Mouse (Mus musculus) testis, postnatal 10 days (tissue): Measurements from ENCODE around the gene Coasy.
A peak's percentile ranks its signal among the peaks of the same experiment; 100 is the strongest.

Experiments
- DNase-seq: peaks from one replicate; pipeline ENCODE4 v3.0.0; 2021; ENCODE audit warnings: low spot score

Coasy gene

DNA sequence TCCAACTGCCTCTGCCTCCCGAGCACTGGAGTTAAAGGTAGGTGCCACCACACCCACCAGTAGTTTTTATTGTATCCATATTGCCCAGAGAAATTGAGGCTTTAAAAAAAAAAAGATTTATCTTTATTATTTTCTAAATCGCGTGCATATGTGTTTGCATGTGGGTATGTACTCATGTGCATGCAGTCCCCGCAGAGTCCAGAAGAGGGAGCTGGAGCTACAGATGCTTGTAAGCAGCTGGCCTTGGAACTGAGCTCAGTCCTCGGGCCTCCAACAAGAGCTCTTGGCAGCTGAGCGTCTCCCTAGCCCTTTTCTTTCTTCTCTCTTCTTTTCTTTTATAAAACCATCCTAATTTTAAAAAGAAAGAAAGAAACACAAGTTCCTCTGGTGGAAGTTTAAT lies 49.3 kb downstream of the Coasy start:
- DNase-seq = peak; percentile 70

DNA sequence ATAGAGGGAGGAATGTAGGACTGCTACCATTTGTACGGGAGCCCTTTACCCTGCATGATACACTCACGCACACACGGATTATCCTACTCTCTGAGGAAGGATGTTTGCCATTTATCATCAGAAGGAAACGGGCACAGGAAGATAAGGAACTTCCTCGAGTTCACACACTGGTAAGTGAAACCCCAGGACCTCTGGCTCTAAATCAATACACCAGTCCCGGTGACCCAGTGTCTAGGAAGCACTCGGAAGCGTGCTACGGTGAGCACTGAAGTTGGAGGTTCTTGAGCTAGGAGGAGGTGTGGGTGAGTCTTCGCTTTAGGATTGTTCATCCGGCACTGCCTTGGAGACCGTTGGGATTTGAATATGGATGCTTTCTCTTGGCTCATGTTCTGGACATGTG lies 50.7 kb downstream of the Coasy start:
- no peak for DNase-seq

DNA sequence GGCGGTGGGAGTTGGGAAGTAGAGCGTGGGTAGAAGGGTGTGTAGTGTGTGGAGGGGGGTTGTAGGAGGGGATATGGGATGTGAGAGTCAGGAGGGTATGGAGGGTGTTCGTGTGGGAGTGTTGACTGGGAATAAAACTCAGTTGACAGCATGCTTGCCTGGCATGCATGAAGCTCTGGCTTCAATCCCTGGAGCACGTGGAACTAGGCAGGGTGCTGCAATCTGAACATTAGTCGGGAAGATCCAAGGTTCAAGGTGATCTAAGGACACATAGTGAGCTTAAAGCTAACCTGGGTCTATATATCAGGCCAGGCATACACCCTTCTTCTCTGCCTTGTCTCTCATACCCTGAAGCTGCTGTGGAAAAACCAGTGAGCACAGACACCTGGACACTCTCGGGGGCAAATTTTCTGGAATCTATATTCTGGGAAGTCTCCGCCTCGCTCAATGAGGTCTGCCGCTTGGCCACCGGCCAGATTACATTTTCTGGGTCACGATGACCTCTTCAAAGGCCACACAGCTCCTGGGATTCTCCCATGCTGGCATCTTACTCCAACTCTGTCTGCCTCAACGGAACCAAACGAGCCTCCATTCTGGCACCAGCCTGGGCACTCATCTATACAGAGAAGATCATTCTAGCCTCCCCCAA lies 52.0 kb downstream of the Coasy start:
- peak; percentile 61 for DNase-seq
